In genomic region chr16:12882690-12883089, GRCm38 (mm10) we compare ENCODE assay signal across 36 mouse cellular contexts.
"Had no signal": no experiment of that assay in that cellular context is flagged by ENCODE, and none has a peak within 500 bp of the region (broad histone marks: within the 10 kb centered on the region; RNA-seq: fewer than 3 reads in every experiment).

No protein-coding gene starts in this region.

- H3K4me3 ChIP-seq: heart, adult 2 months; heart, embryonic 10.5 days; heart, embryonic 12.5 days; heart, embryonic 13.5 days; heart, embryonic 15.5 days; hindbrain, embryonic 10.5 days; hindbrain, embryonic 12.5 days; hindbrain, embryonic 13.5 days; hindbrain, embryonic 15.5 days; intestine, embryonic 15.5 days; kidney, embryonic 15.5 days; layer of hippocampus, adult 2 months had no signal

- H3K4me2 ChIP-seq: heart, embryonic 11.5 days; heart, embryonic 12.5 days; heart, embryonic 13.5 days; heart, embryonic 15.5 days; hindbrain, embryonic 12.5 days; hindbrain, embryonic 13.5 days; hindbrain, embryonic 14.5 days; hindbrain, embryonic 15.5 days; intestine, embryonic 15.5 days; kidney, embryonic 15.5 days had no signal

- H3K36me3 ChIP-seq: heart, embryonic 10.5 days; heart, embryonic 12.5 days; heart, embryonic 13.5 days; heart, embryonic 15.5 days; hindbrain, embryonic 10.5 days; hindbrain, embryonic 12.5 days; hindbrain, embryonic 13.5 days; hindbrain, embryonic 15.5 days; intestine, embryonic 15.5 days; kidney, embryonic 15.5 days had no signal

- H3K9me3 ChIP-seq: heart, embryonic 10.5 days; heart, embryonic 12.5 days; heart, embryonic 13.5 days; heart, embryonic 15.5 days; hindbrain, embryonic 10.5 days; hindbrain, embryonic 12.5 days; hindbrain, embryonic 13.5 days; hindbrain, embryonic 15.5 days; intestine, embryonic 15.5 days; kidney, embryonic 15.5 days had no signal

- H3K27ac ChIP-seq: heart, adult 2 months; heart, embryonic 10.5 days; heart, embryonic 13.5 days; heart, embryonic 15.5 days; hindbrain, embryonic 10.5 days; hindbrain, embryonic 12.5 days; hindbrain, embryonic 13.5 days; hindbrain, embryonic 14.5 days; hindbrain, embryonic 15.5 days; hindbrain, postnatal 0 days; intestine, embryonic 15.5 days; kidney, embryonic 15.5 days; kidney, postnatal 0 days; layer of hippocampus, adult 2 months had no signal

- H3K27me3 ChIP-seq: heart, embryonic 12.5 days; heart, embryonic 13.5 days; heart, embryonic 15.5 days; hindbrain, embryonic 12.5 days; hindbrain, embryonic 13.5 days; hindbrain, embryonic 15.5 days; intestine, embryonic 15.5 days; kidney, embryonic 15.5 days had no signal

- H3K4me1 ChIP-seq: intestine, embryonic 15.5 days; kidney, embryonic 15.5 days had no signal

- ATAC-seq: hindbrain, embryonic 16.5 days; hindbrain, postnatal 0 days; inflammation-experienced regulatory T-cells, adult 6 months; intestine, embryonic 15.5 days; intestine, embryonic 16.5 days; intestine, postnatal 0 days had no signal

- H3K9ac ChIP-seq: heart, embryonic 12.5 days; heart, embryonic 13.5 days; heart, embryonic 15.5 days; hindbrain, embryonic 12.5 days; hindbrain, embryonic 13.5 days; hindbrain, embryonic 14.5 days; hindbrain, embryonic 15.5 days; intestine, embryonic 15.5 days; kidney, embryonic 15.5 days had no signal

- DNase-seq: heart, adult 18-20 months; heart, adult 2 months; heart, postnatal 10 days; heart, postnatal 14 days; heart, postnatal 36 days; heart, postnatal 4 days; kidney, adult 11 months; kidney, adult 18-20 months; kidney, adult 2 months; kidney, adult 8-10 months; kidney, adult 9 months; kidney, postnatal 10 days; kidney, postnatal 14 days; kidney, postnatal 25 days; kidney, postnatal 36 days; kidney, postnatal 4 days; layer of hippocampus, adult 9-11 months had no signal
